In genomic region chr9:15880160-15880603, GRCm38 (mm10) we compare ENCODE assay signal across 10 mouse cellular contexts. TPM values are rescaled to one million over a fixed set of nuclear protein-coding genes. Genes with fewer than 3 reads are reported as not detected.
DNase-seq lines count a peak whose midpoint lies in the region; ATAC-seq and TF ChIP-seq lines count a peak whose summit lies in the region.
"Had no signal": no experiment of that assay in that cellular context is flagged by ENCODE, and none has a peak within 500 bp of the region (broad histone marks: within the 10 kb centered on the region; RNA-seq: fewer than 3 reads in every experiment).

No protein-coding gene starts in this region.

- no peak overlapping the region for H3K4me3 ChIP-seq in forebrain, embryonic 12.5 days (replicated peaks)
- no peak overlapping the region for H3K4me3 ChIP-seq in intestine, postnatal 0 days (ENCODE audit: low read depth, low read length)
- H3K4me3 ChIP-seq in midbrain, embryonic 14.5 days (replicated peaks; ENCODE audit: low read depth, low read length) = no peak overlapping the region

- no peak overlapping the region for H3K9ac ChIP-seq in forebrain, embryonic 12.5 days
- H3K9ac ChIP-seq in intestine, postnatal 0 days (ENCODE audit: low read depth, low read length) = no peak overlapping the region
- no peak overlapping the region for H3K9ac ChIP-seq in midbrain, embryonic 14.5 days (replicated peaks; ENCODE audit: low read length)

- H3K9me3 ChIP-seq in forebrain, embryonic 12.5 days = no peaks in the 10 kb centered on the region
- no peaks in the 10 kb centered on the region for H3K9me3 ChIP-seq in intestine, postnatal 0 days (ENCODE audit: control insufficient read depth)
- no peaks in the 10 kb centered on the region for H3K9me3 ChIP-seq in midbrain, embryonic 14.5 days (ENCODE audit: control insufficient read depth, low read length)

- DNase-seq in layer of hippocampus, adult 11-12 months (ENCODE audit: low spot score) = peak; percentile 20
- DNase-seq in layer of hippocampus, postnatal 25 days (ENCODE audit: extremely low spot score in 1 of 2, low spot score in 1 of 2) = no peak
- DNase-seq in MEL-GATA-1-ER (ENCODE audit: extremely low read depth, low read depth) = peak; percentile 41
- DNase-seq in midbrain, embryonic 14.5 days = peak; percentile 65
- no peak for DNase-seq in ovary, postnatal 36 days (ENCODE audit: low spot score)
- no peak for DNase-seq in frontal cortex, postnatal 10 days (ENCODE audit: low spot score in 2 of 2)

- TF ChIP-seq CTCF in intestine, postnatal 0 days (IDR thresholded peaks at IDR 0.05; ENCODE audit: low read depth) = peak; percentile 84

- 22% methylated on average over 3 of the region's 3 CpGs for WGBS in forebrain, embryonic 12.5 days
- WGBS in intestine, postnatal 0 days = 14% methylated on average over 3 of the region's 3 CpGs
- 32% methylated on average over 3 of the region's 3 CpGs for WGBS in midbrain, embryonic 14.5 days

- ATAC-seq in forebrain, embryonic 12.5 days (ENCODE audit: low FRiP score) = peak; percentile 61; the same call in 1 of the 2 replicates
- ATAC-seq in intestine, postnatal 0 days = peak; percentile 64
- ATAC-seq in midbrain, embryonic 14.5 days (ENCODE audit: low FRiP score, low TSS enrichment) = no peak

- no peaks in the 10 kb centered on the region for H3K36me3 ChIP-seq in forebrain, embryonic 12.5 days (replicated peaks)
- H3K36me3 ChIP-seq in intestine, postnatal 0 days (ENCODE audit: control insufficient read depth, insufficient read depth) = no peaks in the 10 kb centered on the region
- no peaks in the 10 kb centered on the region for H3K36me3 ChIP-seq in midbrain, embryonic 14.5 days (ENCODE audit: control insufficient read depth, insufficient read depth, low read length)

- no peak overlapping the region for H3K27ac ChIP-seq in forebrain, embryonic 12.5 days
- H3K27ac ChIP-seq in intestine, postnatal 0 days (ENCODE audit: low read depth, low read length) = no peak overlapping the region
- H3K27ac ChIP-seq in midbrain, embryonic 14.5 days (replicated peaks; ENCODE audit: low read depth, low read length) = no peak overlapping the region

- H3K27me3 ChIP-seq in forebrain, embryonic 12.5 days = no peaks in the 10 kb centered on the region
- H3K27me3 ChIP-seq in intestine, postnatal 0 days (replicated peaks; ENCODE audit: control insufficient read depth, insufficient read depth, low read length) = no peaks in the 10 kb centered on the region
- no peaks in the 10 kb centered on the region for H3K27me3 ChIP-seq in midbrain, embryonic 14.5 days (ENCODE audit: control insufficient read depth, insufficient read depth, low read length)

- H3K4me2 ChIP-seq in forebrain, embryonic 12.5 days = no peak overlapping the region
- H3K4me2 ChIP-seq in intestine, postnatal 0 days (replicated peaks; ENCODE audit: low read depth) = no peak overlapping the region
- H3K4me2 ChIP-seq in midbrain, embryonic 14.5 days (ENCODE audit: low read length) = no peak overlapping the region

- 0 out of 2 replicates have a peak, but pooled peaks cover 2% of the 10 kb centered on the region for H3K4me1 ChIP-seq in forebrain, embryonic 12.5 days
- H3K4me1 ChIP-seq in intestine, postnatal 0 days (replicated peaks; ENCODE audit: control insufficient read depth, insufficient read depth, low read length) = no peaks in the 10 kb centered on the region
- no peaks in the 10 kb centered on the region for H3K4me1 ChIP-seq in midbrain, embryonic 14.5 days (ENCODE audit: control insufficient read depth, insufficient read depth, low read length)

RNA-seq across cellular contexts. Expression of gene Mtnr1b, which starts 5.8 kb away (rescaled TPM):
- not detected for total RNA-seq in layer of hippocampus, postnatal 25 days (2021)
- polyA plus RNA-seq in forebrain, embryonic 12.5 days (2016; fragmentation: Nextera tagmentation; extraction: Ambion mirVana) = not detected in 2 replicates
- polyA plus RNA-seq in intestine, postnatal 0 days (2015; fragmentation: Nextera tagmentation; extraction: Ambion mirVana) = not detected in 2 replicates
- not detected in 2 replicates for polyA plus RNA-seq in midbrain, embryonic 14.5 days (2014; fragmentation: Nextera tagmentation; extraction: Ambion mirVana)
- polyA plus RNA-seq: limb, embryonic 14.5 days; testis, adult 2 months had no signal

Comparison
In these comparisons a context has a peak if more than half of its experiments do, and no peak if none do; other contexts are left out.
1. DNase-seq: peak in layer of hippocampus, adult 11-12 months (single experiment), MEL-GATA-1-ER (single experiment) and midbrain, embryonic 14.5 days (single experiment); none in layer of hippocampus, postnatal 25 days (0 of 2), ovary, postnatal 36 days (single experiment) and frontal cortex, postnatal 10 days (0 of 2).